ENCODE assay signal across 7 mouse cellular contexts in the genomic region with DNA sequence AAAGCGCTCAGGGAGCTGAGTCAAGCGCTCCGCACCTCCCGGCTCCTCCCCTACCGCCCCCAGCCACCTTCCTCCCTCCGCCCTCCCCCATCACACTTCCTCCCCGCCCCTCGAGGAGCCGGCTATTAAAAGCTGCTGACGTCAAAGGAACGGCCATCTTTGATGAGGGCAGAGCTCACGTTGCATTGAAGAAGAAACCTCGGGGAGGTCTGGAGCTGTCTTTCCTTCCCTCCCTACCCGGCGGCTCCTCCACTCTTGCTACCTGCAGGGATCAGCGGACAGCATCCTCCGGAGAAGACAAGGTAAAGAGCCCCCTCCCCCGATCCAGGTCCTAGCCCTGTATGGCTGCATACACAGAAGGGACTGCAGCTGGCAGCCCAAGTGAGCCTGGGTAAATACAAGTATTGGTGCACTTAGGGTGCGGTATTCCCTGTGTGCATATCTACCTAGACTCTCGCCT. TPM values are rescaled to one million over a fixed set of nuclear protein-coding genes. Genes with fewer than 3 reads are reported as not detected.
DNase-seq lines count a peak whose midpoint lies in the region; ATAC-seq and TF ChIP-seq lines count a peak whose summit lies in the region.

Gene Snap25 (plus strand): TSS at position 155 of the 460 bp plus-strand sequence.

- no peaks in the 10 kb centered on the region for H3K36me3 ChIP-seq in embryonic facial prominence, embryonic 14.5 days (ENCODE audit: control insufficient read depth, insufficient read depth, low read length)
- H3K36me3 ChIP-seq in intestine, postnatal 0 days (ENCODE audit: control insufficient read depth, insufficient read depth), result no peaks in the 10 kb centered on the region
- H3K36me3 ChIP-seq in stomach, embryonic 16.5 days (ENCODE audit: control insufficient read depth, insufficient read depth, low read length), result no peaks in the 10 kb centered on the region

- TF ChIP-seq CTCF in intestine, postnatal 0 days (IDR thresholded peaks at IDR 0.05; ENCODE audit: low read depth), result no peak

- H3K9me3 ChIP-seq in embryonic facial prominence, embryonic 14.5 days (ENCODE audit: control insufficient read depth, low read length), result no peaks in the 10 kb centered on the region
- no peaks in the 10 kb centered on the region for H3K9me3 ChIP-seq in intestine, postnatal 0 days (ENCODE audit: control insufficient read depth)
- H3K9me3 ChIP-seq in stomach, embryonic 16.5 days (replicated peaks; ENCODE audit: control insufficient read depth, low read length), result no peaks in the 10 kb centered on the region

- peak within 1 kb of the TSS; percentile 35 for H3K4me3 ChIP-seq in embryonic facial prominence, embryonic 14.5 days (ENCODE audit: low read depth, low read length)
- peak within 1 kb of the TSS; percentile 12; the same call in 1 of the 2 replicates for H3K4me3 ChIP-seq in intestine, postnatal 0 days (ENCODE audit: low read depth, low read length)
- H3K4me3 ChIP-seq in stomach, embryonic 16.5 days (replicated peaks; ENCODE audit: low read length), result peak within 1 kb of the TSS; percentile 23

- H3K27ac ChIP-seq in embryonic facial prominence, embryonic 14.5 days (replicated peaks; ENCODE audit: low read depth, low read length), result no peak within 1 kb of the TSS
- no peak within 1 kb of the TSS for H3K27ac ChIP-seq in intestine, postnatal 0 days (ENCODE audit: low read depth, low read length)
- no peak within 1 kb of the TSS for H3K27ac ChIP-seq in stomach, embryonic 16.5 days (ENCODE audit: low read length)

- H3K27me3 ChIP-seq in embryonic facial prominence, embryonic 14.5 days (replicated peaks; ENCODE audit: control insufficient read depth, insufficient read depth, low read length), result peaks cover 18% of the 10 kb centered on the region
- H3K27me3 ChIP-seq in intestine, postnatal 0 days (replicated peaks; ENCODE audit: control insufficient read depth, insufficient read depth, low read length), result peaks cover 17% of the 10 kb centered on the region
- 0 out of 2 replicates have a peak, but pooled peaks cover 2% of the 10 kb centered on the region for H3K27me3 ChIP-seq in stomach, embryonic 16.5 days (ENCODE audit: control insufficient read depth, insufficient read depth, low read length)

- under 1% methylated on average over 20 of the region's 20 CpGs for WGBS in embryonic facial prominence, embryonic 14.5 days
- under 1% methylated on average over 19 of the region's 20 CpGs for WGBS in intestine, postnatal 0 days
- under 1% methylated on average over 20 of the region's 20 CpGs for WGBS in stomach, embryonic 16.5 days

- H3K4me1 ChIP-seq in embryonic facial prominence, embryonic 14.5 days (ENCODE audit: control insufficient read depth, insufficient read depth, low read length), result peaks cover 14% of the 10 kb centered on the region
- no peaks in the 10 kb centered on the region for H3K4me1 ChIP-seq in intestine, postnatal 0 days (replicated peaks; ENCODE audit: control insufficient read depth, insufficient read depth, low read length)
- no peaks in the 10 kb centered on the region for H3K4me1 ChIP-seq in stomach, embryonic 16.5 days (ENCODE audit: control insufficient read depth, insufficient read depth, low read length)

- peak; percentile 66 for ATAC-seq in embryonic facial prominence, embryonic 14.5 days (ENCODE audit: low read depth)
- ATAC-seq in intestine, postnatal 0 days, result no peak
- ATAC-seq in stomach, embryonic 16.5 days (ENCODE audit: insufficient read depth, low FRiP score), result peak; percentile 35; the same call in 1 of the 2 replicates

- peak; percentile 85 for DNase-seq in NIH3T3 (ENCODE audit: low read depth)
- DNase-seq in adrenal gland, postnatal 25 days, result peak; percentile 49
- DNase-seq in embryonic facial prominence, embryonic 14.5 days (ENCODE audit: low spot score), result peak; percentile 86
- DNase-seq in mesoderm, embryonic 11.5 days (ENCODE audit: low read depth, low spot score), result peak; percentile 93
- no peak for DNase-seq in kidney, postnatal 14 days

- H3K9ac ChIP-seq in embryonic facial prominence, embryonic 14.5 days (ENCODE audit: low read depth, low read length), result no peak within 1 kb of the TSS
- H3K9ac ChIP-seq in intestine, postnatal 0 days (ENCODE audit: low read depth, low read length), result no peak within 1 kb of the TSS
- H3K9ac ChIP-seq in stomach, embryonic 16.5 days (ENCODE audit: low read length), result no peak within 1 kb of the TSS

- peak within 1 kb of the TSS; percentile 57 for H3K4me2 ChIP-seq in embryonic facial prominence, embryonic 14.5 days (ENCODE audit: low read depth, low read length)
- peak within 1 kb of the TSS; percentile 46 for H3K4me2 ChIP-seq in intestine, postnatal 0 days (replicated peaks; ENCODE audit: low read depth)
- peak within 1 kb of the TSS; percentile 47 for H3K4me2 ChIP-seq in stomach, embryonic 16.5 days (ENCODE audit: low read depth, low read length)

RNA-seq across cellular contexts. Expression of gene Snap25, which starts in this region (rescaled TPM):
- 26.9 and 35.6 TPM in 2 replicates for total RNA-seq in adrenal gland, postnatal 25 days (2021)
- 10.3 and 10.4 TPM in 2 replicates for polyA plus RNA-seq in embryonic facial prominence, embryonic 14.5 days (2014; fragmentation: Nextera tagmentation; extraction: Ambion mirVana)
- polyA plus RNA-seq in intestine, postnatal 0 days (2015; fragmentation: Nextera tagmentation; extraction: Ambion mirVana), result 10.3 and 10.6 TPM in 2 replicates
- polyA plus RNA-seq in stomach, embryonic 16.5 days (2015; fragmentation: Nextera tagmentation; extraction: Ambion mirVana), result 11.3 and 12.3 TPM in 2 replicates
